15 mouse cellular contexts compared by ENCODE assay signal in the genomic region with DNA sequence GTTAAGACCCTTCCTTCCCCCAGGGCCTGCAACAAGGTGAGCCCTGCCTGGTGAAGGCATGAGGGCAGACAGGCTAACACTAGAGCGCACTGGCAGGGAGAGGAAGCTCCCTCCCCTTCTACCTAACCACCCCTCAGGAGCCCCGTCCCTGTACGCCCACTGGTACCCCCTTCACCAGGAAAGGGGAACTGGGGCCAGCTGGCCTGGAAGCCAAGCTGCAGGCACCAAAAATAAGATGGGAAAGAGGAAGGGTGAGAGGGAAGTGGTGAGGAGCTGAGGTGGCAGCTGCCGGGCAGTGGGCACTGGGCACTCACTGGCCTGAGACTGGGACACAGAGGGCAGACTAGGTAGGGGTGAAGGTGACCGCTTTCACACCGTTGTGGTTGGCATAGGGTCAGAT. TPM values are rescaled to one million over a fixed set of nuclear protein-coding genes. Genes with fewer than 3 reads are reported as not detected.
DNase-seq lines count a peak whose midpoint lies in the region; ATAC-seq and TF ChIP-seq lines count a peak whose summit lies in the region.
"Had no signal": no experiment of that assay in that cellular context is flagged by ENCODE, and none has a peak within 500 bp of the region (broad histone marks: within the 10 kb centered on the region; RNA-seq: fewer than 3 reads in every experiment).

No protein-coding gene starts in this region.

- no peak overlapping the region for H3K4me3 ChIP-seq in forebrain, embryonic 10.5 days
- H3K4me3 ChIP-seq in forebrain, embryonic 11.5 days (ENCODE audit: low read depth, low read length): no peak overlapping the region
- no peak overlapping the region for H3K4me3 ChIP-seq in neural tube, embryonic 13.5 days
- H3K4me3 ChIP-seq in liver, adult 2 months (ENCODE audit: insufficient read depth, low read depth, low read length): peak overlapping the region; percentile 21
- H3K4me3 ChIP-seq in intestine, postnatal 0 days (ENCODE audit: low read depth, low read length): no peak overlapping the region
- H3K4me3 ChIP-seq in forebrain, embryonic 14.5 days (ENCODE audit: low read depth, low read length): no peak overlapping the region
- H3K4me3 ChIP-seq: embryonic facial prominence, embryonic 10.5 days; limb, embryonic 15.5 days had no signal

- H3K27me3 ChIP-seq in forebrain, embryonic 10.5 days (ENCODE audit: poor library complexity, severe bottlenecking): no peaks in the 10 kb centered on the region
- no peaks in the 10 kb centered on the region for H3K27me3 ChIP-seq in forebrain, embryonic 11.5 days (ENCODE audit: control insufficient read depth, insufficient read depth, low read length)
- no peaks in the 10 kb centered on the region for H3K27me3 ChIP-seq in neural tube, embryonic 13.5 days
- no peaks in the 10 kb centered on the region for H3K27me3 ChIP-seq in liver, adult 2 months (ENCODE audit: control insufficient read depth, insufficient read depth, low read length)
- no peaks in the 10 kb centered on the region for H3K27me3 ChIP-seq in intestine, postnatal 0 days (replicated peaks; ENCODE audit: control insufficient read depth, insufficient read depth, low read length)
- H3K27me3 ChIP-seq in forebrain, embryonic 14.5 days (replicated peaks; ENCODE audit: control insufficient read depth, insufficient read depth, low read length): no peaks in the 10 kb centered on the region
- H3K27me3 ChIP-seq: limb, embryonic 15.5 days had no signal

- WGBS in forebrain, embryonic 10.5 days: 81% methylated on average over 6 of the region's 6 CpGs
- WGBS in forebrain, embryonic 11.5 days: 82% methylated on average over 6 of the region's 6 CpGs
- 87% methylated on average over 6 of the region's 6 CpGs for WGBS in neural tube, embryonic 13.5 days
- WGBS in liver, adult 2 months: 81% methylated on average over 6 of the region's 6 CpGs
- 82% methylated on average over 6 of the region's 6 CpGs for WGBS in intestine, postnatal 0 days
- 88% methylated on average over 6 of the region's 6 CpGs for WGBS in forebrain, embryonic 14.5 days

- ATAC-seq in forebrain, embryonic 11.5 days (replicated peaks; ENCODE audit: low FRiP score): no peak
- no peak for ATAC-seq in neural tube, embryonic 13.5 days (ENCODE audit: low read depth)
- ATAC-seq in monocyte, adult 5-6 weeks (replicated peaks; ENCODE audit: insufficient number of reproducible peaks, low FRiP score, low TSS enrichment, poor library complexity, severe bottlenecking): peak; percentile 67
- ATAC-seq in intestine, postnatal 0 days: no peak
- ATAC-seq in forebrain, embryonic 14.5 days: no peak
- ATAC-seq: forebrain, postnatal 0 days had no signal

- no peak for TF ChIP-seq CTCF in liver, adult 2 months (IDR thresholded peaks at IDR 0.05; ENCODE audit: low read depth, low read length)
- no peak for TF ChIP-seq CTCF in intestine, postnatal 0 days (IDR thresholded peaks at IDR 0.05; ENCODE audit: low read depth)

- H3K9ac ChIP-seq in forebrain, embryonic 11.5 days (ENCODE audit: low read length): no peak overlapping the region
- peak overlapping the region; percentile 41; the same call in 1 of the 2 replicates for H3K9ac ChIP-seq in neural tube, embryonic 13.5 days
- peak overlapping the region; percentile 31; the same call in 1 of the 2 replicates for H3K9ac ChIP-seq in liver, adult 2 months (ENCODE audit: low read depth, low read length)
- H3K9ac ChIP-seq in intestine, postnatal 0 days (ENCODE audit: low read depth, low read length): no peak overlapping the region
- H3K9ac ChIP-seq in forebrain, embryonic 14.5 days (ENCODE audit: low read length): no peak overlapping the region
- H3K9ac ChIP-seq: forebrain, postnatal 0 days; limb, embryonic 15.5 days had no signal

- no peak for DNase-seq in forebrain, embryonic 10.5 days (ENCODE audit: extremely low spot score, low spot score)
- no peak for DNase-seq in forebrain, embryonic 11.5 days (ENCODE audit: low spot score)
- no peak for DNase-seq in neural tube, embryonic 10.5 days (ENCODE audit: extremely low spot score, low spot score)
- no peak for DNase-seq in liver, adult 2 months (ENCODE audit: extremely low read depth, low read depth, low spot score)
- DNase-seq in forebrain, embryonic 14.5 days (ENCODE audit: low spot score): no peak
- DNase-seq: cerebellum, adult 18-20 months; forebrain, postnatal 0 days; kidney, adult 11 months; thymus, postnatal 36 days had no signal

- no peak for TF ChIP-seq POLR2A in liver, adult 2 months (IDR thresholded peaks at IDR 0.05; ENCODE audit: extremely low read depth, insufficient read depth, low read length)

- no peak overlapping the region for H3K4me2 ChIP-seq in forebrain, embryonic 11.5 days (ENCODE audit: low read depth, low read length, severe bottlenecking)
- no peak overlapping the region for H3K4me2 ChIP-seq in neural tube, embryonic 13.5 days
- H3K4me2 ChIP-seq in intestine, postnatal 0 days (replicated peaks; ENCODE audit: low read depth): no peak overlapping the region
- H3K4me2 ChIP-seq in forebrain, embryonic 14.5 days (ENCODE audit: low read length): no peak overlapping the region
- H3K4me2 ChIP-seq: limb, embryonic 15.5 days had no signal

- H3K9me3 ChIP-seq in forebrain, embryonic 10.5 days: peaks cover 6% of the 10 kb centered on the region
- H3K9me3 ChIP-seq in forebrain, embryonic 11.5 days (ENCODE audit: control insufficient read depth, low read length): no peaks in the 10 kb centered on the region
- no peaks in the 10 kb centered on the region for H3K9me3 ChIP-seq in neural tube, embryonic 13.5 days
- no peaks in the 10 kb centered on the region for H3K9me3 ChIP-seq in intestine, postnatal 0 days (ENCODE audit: control insufficient read depth)
- H3K9me3 ChIP-seq in forebrain, embryonic 14.5 days (replicated peaks; ENCODE audit: control insufficient read depth, low read length): no peaks in the 10 kb centered on the region
- H3K9me3 ChIP-seq: limb, embryonic 15.5 days had no signal

- peak overlapping the region; percentile 35; the same call in 1 of the 2 replicates for H3K27ac ChIP-seq in forebrain, embryonic 10.5 days
- H3K27ac ChIP-seq in forebrain, embryonic 11.5 days (ENCODE audit: low read depth, low read length): no peak overlapping the region
- H3K27ac ChIP-seq in neural tube, embryonic 13.5 days (replicated peaks): no peak overlapping the region
- 0 out of 2 replicates have a peak overlapping the region, but pooled peaks have one; percentile 22 for H3K27ac ChIP-seq in liver, adult 2 months (replicated peaks; ENCODE audit: insufficient read depth, low read depth, low read length)
- no peak overlapping the region for H3K27ac ChIP-seq in intestine, postnatal 0 days (ENCODE audit: low read depth, low read length)
- H3K27ac ChIP-seq in forebrain, embryonic 14.5 days (ENCODE audit: low read depth, low read length): no peak overlapping the region
- H3K27ac ChIP-seq: embryonic facial prominence, embryonic 10.5 days; limb, embryonic 15.5 days had no signal

- peaks cover 6% of the 10 kb centered on the region; the same call in 1 of the 2 replicates for H3K4me1 ChIP-seq in forebrain, embryonic 10.5 days
- H3K4me1 ChIP-seq in forebrain, embryonic 11.5 days (replicated peaks; ENCODE audit: control insufficient read depth, insufficient read depth, low read length): no peaks in the 10 kb centered on the region
- no peaks in the 10 kb centered on the region for H3K4me1 ChIP-seq in neural tube, embryonic 13.5 days (replicated peaks)
- no peaks in the 10 kb centered on the region for H3K4me1 ChIP-seq in liver, adult 2 months (ENCODE audit: control insufficient read depth, insufficient read depth, low read length)
- H3K4me1 ChIP-seq in intestine, postnatal 0 days (replicated peaks; ENCODE audit: control insufficient read depth, insufficient read depth, low read length): no peaks in the 10 kb centered on the region
- no peaks in the 10 kb centered on the region for H3K4me1 ChIP-seq in forebrain, embryonic 14.5 days (ENCODE audit: control insufficient read depth, insufficient read depth, low read length)
- H3K4me1 ChIP-seq: limb, embryonic 15.5 days had no signal

- no peaks in the 10 kb centered on the region for H3K36me3 ChIP-seq in forebrain, embryonic 10.5 days (replicated peaks)
- no peaks in the 10 kb centered on the region for H3K36me3 ChIP-seq in forebrain, embryonic 11.5 days (ENCODE audit: control insufficient read depth, insufficient read depth, low read length)
- no peaks in the 10 kb centered on the region for H3K36me3 ChIP-seq in neural tube, embryonic 13.5 days
- no peaks in the 10 kb centered on the region for H3K36me3 ChIP-seq in liver, adult 2 months (ENCODE audit: control insufficient read depth, insufficient read depth, low read length)
- H3K36me3 ChIP-seq in intestine, postnatal 0 days (ENCODE audit: control insufficient read depth, insufficient read depth): no peaks in the 10 kb centered on the region
- no peaks in the 10 kb centered on the region for H3K36me3 ChIP-seq in forebrain, embryonic 14.5 days (ENCODE audit: control insufficient read depth, insufficient read depth, low read length)
- H3K36me3 ChIP-seq: embryonic facial prominence, embryonic 10.5 days; limb, embryonic 15.5 days had no signal

- no peaks in the 10 kb centered on the region for H3K79me2 ChIP-seq in liver, adult 2 months (ENCODE audit: control insufficient read depth, insufficient read depth, low read length)

RNA-seq across cellular contexts. Expression of a gene that starts 2.3 kb away (rescaled TPM):
- polyA plus RNA-seq in forebrain, embryonic 10.5 days (2016; fragmentation: Nextera tagmentation; extraction: Ambion mirVana): 4.5 TPM in 2 replicates
- polyA plus RNA-seq in forebrain, embryonic 11.5 days (2014; fragmentation: Nextera tagmentation; extraction: Ambion mirVana): 1.9 and 2.0 TPM in 2 replicates
- 7.3 and 7.7 TPM in 2 replicates for polyA plus RNA-seq in neural tube, embryonic 13.5 days (2015; fragmentation: Nextera tagmentation; extraction: Ambion mirVana)
- 4.7 and 7.2 TPM in 2 replicates for total RNA-seq in liver, adult 2 months (2014; rRNA removed)
- polyA plus RNA-seq in liver, adult 2 months (2012; rRNA removed): 3.3 and 5.7 TPM in 2 replicates
- total RNA-seq in monocyte, adult 5-6 weeks (2017): 298 to 420 TPM (median 312 TPM) in 3 replicates
- 2.5 and 3.1 TPM in 2 replicates for polyA plus RNA-seq in intestine, postnatal 0 days (2015; fragmentation: Nextera tagmentation; extraction: Ambion mirVana)
- 2.4 and 2.7 TPM in 2 replicates for polyA plus RNA-seq in forebrain, embryonic 14.5 days (2014; fragmentation: Nextera tagmentation; extraction: Ambion mirVana)

RNA-seq across cellular contexts. Expression of a gene that starts 26.5 kb away (rescaled TPM):
- 3.1 and 6.1 TPM in 2 replicates for polyA plus RNA-seq in forebrain, embryonic 10.5 days (2016; fragmentation: Nextera tagmentation; extraction: Ambion mirVana)
- 5.7 and 9.4 TPM in 2 replicates for polyA plus RNA-seq in forebrain, embryonic 11.5 days (2014; fragmentation: Nextera tagmentation; extraction: Ambion mirVana)
- polyA plus RNA-seq in neural tube, embryonic 13.5 days (2015; fragmentation: Nextera tagmentation; extraction: Ambion mirVana): 6.4 and 8.8 TPM in 2 replicates
- 2.8 and 4.5 TPM in 2 replicates for total RNA-seq in liver, adult 2 months (2014; rRNA removed)
- polyA plus RNA-seq in liver, adult 2 months (2012; rRNA removed): 30.8 and 35.9 TPM in 2 replicates
- 125 to 216 TPM (median 199 TPM) in 3 replicates for total RNA-seq in monocyte, adult 5-6 weeks (2017)
- polyA plus RNA-seq in intestine, postnatal 0 days (2015; fragmentation: Nextera tagmentation; extraction: Ambion mirVana): 9.0 and 9.9 TPM in 2 replicates
- 3.5 and 5.9 TPM in 2 replicates for polyA plus RNA-seq in forebrain, embryonic 14.5 days (2014; fragmentation: Nextera tagmentation; extraction: Ambion mirVana)

RNA-seq across cellular contexts. Expression of a gene that starts 54.6 kb away (rescaled TPM):
- 0.09 TPM in 1 of 2 replicates, not detected in the other for polyA plus RNA-seq in forebrain, embryonic 10.5 days (2016; fragmentation: Nextera tagmentation; extraction: Ambion mirVana)
- polyA plus RNA-seq in forebrain, embryonic 11.5 days (2014; fragmentation: Nextera tagmentation; extraction: Ambion mirVana): 0.09 TPM in 1 of 2 replicates, not detected in the other
- 0.25 and 0.29 TPM in 2 replicates for polyA plus RNA-seq in neural tube, embryonic 13.5 days (2015; fragmentation: Nextera tagmentation; extraction: Ambion mirVana)
- under 0.01 TPM in 1 of 2 replicates, not detected in the other for total RNA-seq in liver, adult 2 months (2014; rRNA removed)
- polyA plus RNA-seq in liver, adult 2 months (2012; rRNA removed): not detected in 2 replicates
- 0.10 to 0.29 TPM in 2 of 3 replicates, not detected in the other for total RNA-seq in monocyte, adult 5-6 weeks (2017)
- 0.05 and 0.10 TPM in 2 replicates for polyA plus RNA-seq in intestine, postnatal 0 days (2015; fragmentation: Nextera tagmentation; extraction: Ambion mirVana)
- polyA plus RNA-seq in forebrain, embryonic 14.5 days (2014; fragmentation: Nextera tagmentation; extraction: Ambion mirVana): 0.64 and 0.91 TPM in 2 replicates
- polyA plus RNA-seq: embryonic facial prominence, embryonic 10.5 days; heart, embryonic 14.5 days had no signal

Comparison
In these comparisons a context has a peak if more than half of its experiments do, and no peak if none do; other contexts are left out.
1. H3K27ac ChIP-seq: peak in forebrain, embryonic 10.5 days (single experiment) and liver, adult 2 months (single experiment); none in forebrain, embryonic 11.5 days (single experiment), neural tube, embryonic 13.5 days (single experiment), intestine, postnatal 0 days (single experiment) and forebrain, embryonic 14.5 days (single experiment).
2. H3K9ac ChIP-seq: peak in neural tube, embryonic 13.5 days (single experiment) and liver, adult 2 months (single experiment); none in forebrain, embryonic 11.5 days (single experiment), intestine, postnatal 0 days (single experiment) and forebrain, embryonic 14.5 days (single experiment).